Mouse (Mus musculus) CH12.LX (cell line): ENCODE results near the gene Bcl2l12. TPM values are rescaled to one million over a fixed set of nuclear protein-coding genes. Genes with fewer than 3 reads are reported as not detected.

Experiments used
- DNase-seq: peaks from one replicate; pipeline ENCODE4 v3.0.0-alpha.2; 2013; ENCODE audit errors: extremely low read depth
- H3K27ac ChIP-seq: 2 replicates; pipeline ENCODE4 v1.5.1; 2012; ENCODE audit warnings: low read depth, mild to moderate bottlenecking, control low read depth, moderate library complexity; ENCODE audit not compliant: insufficient read depth
- H3K27me3 ChIP-seq: replicated peaks from 2 replicates; pipeline ENCODE3; 2012; ENCODE audit warnings: inconsistent platforms
- H3K36me3 ChIP-seq, 2 experiments: replicated peaks in 1 of 2; 2 replicates each; pipeline versions ENCODE3 to v1.6.1; 2012; ENCODE audit warnings: inconsistent platforms in 1 of 2, low read length in 1 of 2, mild to moderate bottlenecking in 1 of 2, mixed read lengths in 1 of 2, moderate library complexity in 1 of 2; ENCODE audit not compliant: control insufficient read depth in 1 of 2, insufficient read depth in 1 of 2
- H3K4me1 ChIP-seq, 2 experiments: 2 replicates each; pipeline ENCODE4 v1.6.1; 2012; ENCODE audit warnings: inconsistent platforms in 1 of 2, moderate library complexity in 1 of 2; ENCODE audit not compliant: insufficient read depth in 2 of 2, control insufficient read depth in 1 of 2
- H3K4me2 ChIP-seq: 2 replicates; pipeline ENCODE4 v1.6.1; 2012; ENCODE audit warnings: low read depth, mild to moderate bottlenecking, control low read depth; ENCODE audit not compliant: poor library complexity, insufficient read depth, severe bottlenecking
- H3K4me3 ChIP-seq, 3 experiments: fragments of 150-350 bp in 1 of 3; sonication (generic) in 1 of 3; replicated peaks in 1 of 3; 2 replicates each; pipeline versions ENCODE3 to v1.5.1; 2011 to 2012; ENCODE audit warnings: low read depth in 2 of 3, low read length in 2 of 3, mild to moderate bottlenecking in 2 of 3, moderate library complexity in 2 of 3, control low read depth in 1 of 3, improper control_type of control experiment in 1 of 3, inconsistent platforms in 1 of 3, mixed read lengths in 1 of 3; ENCODE audit not compliant: poor library complexity in 1 of 3
- H3K79me2 ChIP-seq: replicated peaks from 2 replicates; pipeline ENCODE4 v1.6.1; 2012; ENCODE audit warnings: mild to moderate bottlenecking, moderate library complexity; ENCODE audit not compliant: control insufficient read depth, poor library complexity, insufficient read depth, severe bottlenecking; ENCODE audit errors: extremely low read depth
- H3K9ac ChIP-seq: 2 replicates; pipeline ENCODE4 v1.6.1; 2012; ENCODE audit warnings: low read depth, mild to moderate bottlenecking, control low read depth, moderate library complexity; ENCODE audit not compliant: insufficient read depth
- H3K9me3 ChIP-seq: replicated peaks from 2 replicates; pipeline ENCODE3; 2012; ENCODE audit warnings: low read length, inconsistent platforms, mixed read lengths
- CHD2 ChIP-seq: IDR thresholded peaks from 2 replicates; pipeline ENCODE4 v1.6.1; 2011; ENCODE audit warnings: low read length, improper control_type of control experiment
- CTCF ChIP-seq, 2 experiments: IDR thresholded peaks in 1 of 2; conservative IDR thresholded peaks in 1 of 2; 2 replicates each; pipeline ENCODE4 v1.5.1; 2011 to 2012; ENCODE audit warnings: low read depth in 2 of 2, low read length in 2 of 2, improper control_type of control experiment in 1 of 2, inconsistent platforms in 1 of 2, mild to moderate bottlenecking in 1 of 2, moderate library complexity in 1 of 2
- ELF1 ChIP-seq: IDR thresholded peaks from 2 replicates; pipeline ENCODE4 v1.6.1; 2014; ENCODE audit warnings: low read depth, mild to moderate bottlenecking, inconsistent platforms, low read length, improper control_type of control experiment
- EP300 ChIP-seq: IDR thresholded peaks from 2 replicates; pipeline ENCODE4 v1.6.1; 2011; ENCODE audit warnings: low read length, improper control_type of control experiment
- ETS1 ChIP-seq: conservative IDR thresholded peaks from 2 replicates; pipeline ENCODE4 v1.6.1; 2012; ENCODE audit warnings: low read depth, mild to moderate bottlenecking, inconsistent platforms, low read length, improper control_type of control experiment, moderate library complexity
- HCFC1 ChIP-seq: IDR thresholded peaks from 2 replicates; pipeline ENCODE4 v1.6.1; 2012; ENCODE audit warnings: low read depth, mild to moderate bottlenecking, inconsistent platforms, low read length, improper control_type of control experiment
- IRF4 ChIP-seq: IDR thresholded peaks from 2 replicates; pipeline ENCODE4 v1.6.1; 2014; ENCODE audit warnings: low read depth, mild to moderate bottlenecking, inconsistent platforms, low read length, improper control_type of control experiment
- JUND ChIP-seq: conservative IDR thresholded peaks from 2 replicates; pipeline ENCODE4 v1.6.1; 2011; ENCODE audit warnings: low read depth, low read length, improper control_type of control experiment
- KAT2A ChIP-seq: IDR thresholded peaks from 2 replicates; pipeline ENCODE4 v1.6.1; 2012; ENCODE audit warnings: low read length, improper control_type of control experiment, inconsistent platforms; ENCODE audit not compliant: insufficient replicate concordance
- MAX ChIP-seq: IDR thresholded peaks from 2 replicates; pipeline ENCODE4 v1.6.1; 2011; ENCODE audit warnings: low read length, improper control_type of control experiment
- MAZ ChIP-seq: IDR thresholded peaks from 2 replicates; pipeline ENCODE4 v1.6.1; 2012; ENCODE audit warnings: low read depth, mild to moderate bottlenecking, inconsistent platforms, low read length, improper control_type of control experiment, moderate library complexity
- NELFE ChIP-seq: IDR thresholded peaks from 2 replicates; pipeline ENCODE4 v1.6.1; 2011; ENCODE audit warnings: low read depth, low read length, improper control_type of control experiment
- NRF1 ChIP-seq: IDR thresholded peaks from 2 replicates; pipeline ENCODE4 v1.6.1; 2014; ENCODE audit warnings: low read depth, mild to moderate bottlenecking, inconsistent platforms, low read length, improper control_type of control experiment, moderate library complexity
- PAX5 ChIP-seq: IDR thresholded peaks from 2 replicates; pipeline ENCODE4 v1.6.1; 2012; ENCODE audit warnings: low read length, inconsistent platforms, mixed read lengths
- RAD21 ChIP-seq: IDR thresholded peaks from 2 replicates; pipeline ENCODE4 v1.6.1; 2011; ENCODE audit warnings: low read depth, mild to moderate bottlenecking, low read length, improper control_type of control experiment, moderate library complexity
- RCOR1 ChIP-seq: conservative IDR thresholded peaks from 2 replicates; pipeline ENCODE4 v1.6.1; 2012; ENCODE audit warnings: low read depth, mild to moderate bottlenecking, inconsistent platforms, low read length, improper control_type of control experiment
- SIN3A ChIP-seq: IDR thresholded peaks from 2 replicates; pipeline ENCODE4 v1.6.1; 2012; ENCODE audit warnings: low read length, improper control_type of control experiment, inconsistent platforms
- TCF12 ChIP-seq: IDR thresholded peaks from 2 replicates; pipeline ENCODE4 v1.6.1; 2014; ENCODE audit warnings: low read depth, mild to moderate bottlenecking, inconsistent platforms, low read length, improper control_type of control experiment
- UBTF ChIP-seq: IDR thresholded peaks from 2 replicates; pipeline ENCODE4 v1.6.1; 2012; ENCODE audit warnings: low read depth, mild to moderate bottlenecking, inconsistent platforms, low read length, improper control_type of control experiment, moderate library complexity
- USF1 ChIP-seq: IDR thresholded peaks from 2 replicates; pipeline ENCODE4 v1.6.1; 2014; ENCODE audit warnings: low read depth, mild to moderate bottlenecking, inconsistent platforms, low read length, improper control_type of control experiment
- ZKSCAN1 ChIP-seq: IDR thresholded peaks from 2 replicates; pipeline ENCODE4 v1.6.1; 2012; ENCODE audit warnings: low read depth, inconsistent platforms, low read length, improper control_type of control experiment, borderline replicate concordance
- ZMIZ1 ChIP-seq: IDR thresholded peaks from 2 replicates; pipeline ENCODE4 v1.6.1; 2012; ENCODE audit warnings: low read depth, mild to moderate bottlenecking, inconsistent platforms, low read length, improper control_type of control experiment
- ZNF384 ChIP-seq: IDR thresholded peaks from 2 replicates; pipeline ENCODE4 v1.6.1; 2012; ENCODE audit warnings: low read depth, low read length, improper control_type of control experiment, inconsistent platforms
- dilution Hi-C: fragments of 300-500 bp; cut with MboI; formaldehyde crosslinking; loops from 2 replicates; pipeline ENCODE4 v1.14.3; 2020; ENCODE audit warnings: low sequenced_read_pairs; ENCODE audit not compliant: extremely low pct_unique_long_range_greater_than_20kb, extremely low pct_ligation_motif_present
- in situ Hi-C: fragments of 300-500 bp; cut with MboI; formaldehyde crosslinking; loops from 3 replicates; pipeline ENCODE4 v1.14.3; 2019; ENCODE audit warnings: low sequenced_read_pairs, low pct_ligation_motif_present, low pct_unique_long_range_greater_than_20kb, mixed read lengths
- polyA plus RNA-seq: library from polyadenylated mRNA; unstranded; fragments of >175 nt; gene quantifications from 2 replicates; pipeline ENCODE4 v1.2.1, GENCODE M21; 2012; ENCODE audit warnings: low read depth; ENCODE audit not compliant: insufficient read length
- total RNA-seq, 2 experiments: library from RNA; depleted of rRNA; stranded (reverse); fragments of 300-350 nt in 1 of 2; fragments of >200 nt in 1 of 2; gene quantifications; 2 replicates each; pipeline ENCODE4 v1.2.3; 2012 to 2014

Gene Bcl2l12
- total and polyA plus RNA-seq, 3 experiments = 9.2 to 12.6 (median 11.8) TPM

DNA sequence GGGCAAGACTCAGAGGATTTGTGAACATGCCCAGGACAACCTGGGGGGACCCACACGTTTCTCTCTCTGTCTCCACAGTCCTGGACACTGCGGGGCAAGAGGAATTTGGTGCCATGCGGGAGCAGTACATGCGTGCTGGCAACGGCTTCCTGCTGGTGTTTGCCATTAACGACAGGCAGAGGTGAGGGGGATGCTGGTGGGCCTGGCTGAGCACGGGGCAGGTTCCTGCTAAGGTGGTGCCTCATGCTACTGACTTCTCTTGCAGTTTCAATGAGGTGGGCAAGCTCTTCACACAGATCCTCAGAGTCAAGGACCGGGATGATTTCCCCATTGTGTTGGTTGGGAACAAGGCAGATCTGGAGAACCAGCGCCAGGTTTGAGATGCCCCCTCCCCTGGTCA lies 21.7 kb upstream of the Bcl2l12 start:
- no peak overlapping the region for H3K9ac ChIP-seq
- DNase-seq = no peak
- dilution Hi-C loops = no loop called here

DNA sequence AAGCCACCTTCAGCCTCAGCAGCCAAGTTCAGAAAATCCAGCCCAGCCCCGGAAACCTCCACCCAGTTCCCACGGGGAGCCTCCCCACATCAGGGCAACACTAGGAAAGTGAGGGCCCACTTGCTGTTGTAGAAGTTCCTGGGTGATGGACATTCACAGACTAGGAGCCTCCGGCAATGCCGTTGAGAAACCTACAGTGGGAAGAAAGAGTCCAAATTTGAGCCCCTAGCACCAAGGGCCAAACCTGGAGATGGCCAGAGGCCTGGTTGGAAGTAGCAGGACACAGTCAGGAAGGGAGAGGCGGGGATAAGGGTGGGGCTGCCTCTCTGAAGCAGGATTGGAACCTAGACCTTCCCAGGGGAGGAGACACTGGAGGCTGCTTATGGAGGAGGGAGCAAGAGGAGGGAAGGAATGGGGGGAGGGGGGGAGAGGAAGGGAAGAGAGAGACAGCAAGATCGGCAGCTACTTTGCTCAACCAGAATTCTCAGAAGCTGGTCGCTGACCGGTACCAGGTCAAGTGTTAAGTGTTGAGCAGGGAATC lies 20.6 kb upstream of the Bcl2l12 start:
- Histone ChIP-seq H3K4me3 (no peak overlapping the region), H3K9me3 (no peaks in the 10 kb centered on the region), H3K9ac (no peak overlapping the region), H3K4me1 (peaks cover 0 to 22% of the 10 kb centered on the region in 2 experiments; a peak in 2 of 4 replicates), H3K79me2 (peaks cover 18% of the 10 kb centered on the region), H3K27me3 (no peaks in the 10 kb centered on the region)
- DNase-seq = no peak
- in situ Hi-C loops = no loop called here
- TF ChIP-seq NELFE = no peak
- TF ChIP-seq ELF1 = no peak
- TF ChIP-seq MAZ = no peak
- no peak for TF ChIP-seq ZMIZ1
- no peak for TF ChIP-seq PAX5
- no peak for TF ChIP-seq RAD21
- TF ChIP-seq NRF1 = no peak
- TF ChIP-seq HCFC1 = no peak
- no peak for TF ChIP-seq TCF12
- TF ChIP-seq IRF4 = no peak
- TF ChIP-seq, all 38 proteins: peak for 0
- Histone ChIP-seq H3K36me3 (peaks cover 0 to 16% of the 10 kb centered on the region in 2 experiments), H3K27ac (no peak overlapping the region), H3K4me2 (no peak overlapping the region)
- dilution Hi-C loops = no loop called here

More for the DNA sequence above, 21.7 kb upstream of the Bcl2l12 start:
- Histone ChIP-seq H3K27ac (no peak overlapping the region), H3K36me3 (peaks cover 0 to 22% of the 10 kb centered on the region in 2 experiments), H3K4me2 (no peak overlapping the region), H3K9me3 (no peaks in the 10 kb centered on the region), H3K4me3 (no peak overlapping the region), H3K79me2 (peaks cover 6% of the 10 kb centered on the region), H3K4me1 (peaks cover 0 to 13% of the 10 kb centered on the region in 2 experiments; a peak in 2 of 4 replicates), H3K27me3 (no peaks in the 10 kb centered on the region)
- TF ChIP-seq MAX = no peak
- TF ChIP-seq RAD21 = no peak
- TF ChIP-seq SIN3A = no peak
- TF ChIP-seq PAX5 = no peak
- TF ChIP-seq UBTF = no peak
- TF ChIP-seq ETS1 = no peak
- no peak for TF ChIP-seq RCOR1
- no peak for TF ChIP-seq NELFE
- no peak for TF ChIP-seq CHD2
- TF ChIP-seq EP300 = no peak
- TF ChIP-seq CTCF (conservative IDR thresholded peaks at IDR 0.05 in 1 of 2, IDR thresholded peaks at IDR 0.05 in 1 of 2; ENCODE audit: low read depth in 2 of 2, low read length in 2 of 2) = no peak
- no peak for TF ChIP-seq ZKSCAN1
- no peak for TF ChIP-seq ZMIZ1
- no peak for TF ChIP-seq ZNF384
- no peak for TF ChIP-seq MAZ
- TF ChIP-seq USF1 = no peak
- TF ChIP-seq JUND = no peak
- TF ChIP-seq KAT2A = no peak
- in situ Hi-C loops = no loop called here
